Mouse (Mus musculus) hindbrain, embryonic 11.5 days (tissue): ENCODE results near the gene Btbd16. TPM values are rescaled to one million over a fixed set of nuclear protein-coding genes. Genes with fewer than 3 reads are reported as not detected.

Experiments
- ATAC-seq: fragments of 200-750 bp; cut with Nextera tagmentation; 2 replicates; pipeline ENCODE4 v1.8.0; 2017; ENCODE audit warnings: mild to moderate bottlenecking, moderate TSS enrichment, moderate library complexity; ENCODE audit not compliant: low FRiP score
- DNase-seq: peaks from one replicate; pipeline ENCODE4 v3.0.0-alpha.2; 2015; ENCODE audit warnings: low spot score
- H3K27ac ChIP-seq: fragments of 300-500 bp; sonication (generic); 2 replicates; pipeline ENCODE4 v1.5.1; 2014; ENCODE audit warnings: mild to moderate bottlenecking, low read depth, low read length
- H3K27me3 ChIP-seq: fragments of 300-500 bp; sonication (generic); 2 replicates; pipeline ENCODE4 v1.6.1; 2014; ENCODE audit warnings: mild to moderate bottlenecking, low read length, moderate library complexity, mixed read lengths; ENCODE audit not compliant: control insufficient read depth, insufficient read depth
- H3K36me3 ChIP-seq: fragments of 300-500 bp; sonication (generic); 2 replicates; pipeline ENCODE4 v1.6.1; 2014; ENCODE audit warnings: mild to moderate bottlenecking, low read length, moderate library complexity, mixed read lengths; ENCODE audit not compliant: control insufficient read depth, insufficient read depth
- H3K4me1 ChIP-seq: fragments of 300-500 bp; sonication (generic); replicated peaks from 2 replicates; pipeline ENCODE4 v1.6.1; 2014; ENCODE audit warnings: low read length, mixed read lengths; ENCODE audit not compliant: control insufficient read depth, insufficient read depth
- H3K4me2 ChIP-seq: fragments of 300-500 bp; sonication (generic); replicated peaks from 2 replicates; pipeline ENCODE4 v1.6.1; 2014; ENCODE audit warnings: mild to moderate bottlenecking, low read depth, low read length
- H3K4me3 ChIP-seq: fragments of 300-500 bp; sonication (generic); 2 replicates; pipeline ENCODE4 v1.5.1; 2014; ENCODE audit warnings: low read depth, low read length
- H3K9ac ChIP-seq: fragments of 300-500 bp; sonication (generic); 2 replicates; pipeline ENCODE4 v1.6.1; 2014; ENCODE audit warnings: low read depth, low read length
- H3K9me3 ChIP-seq: fragments of 300-500 bp; sonication (generic); 2 replicates; pipeline ENCODE4 v1.6.1; 2016; ENCODE audit warnings: low read length; ENCODE audit not compliant: control insufficient read depth
- WGBS: fragments of 180-500 bp; shearing (Covaris S2); extraction: QIAGEN DNeasy Blood & Tissue Kit; methylation state at CpG from one replicate; pipeline ENCODE4 v1.1.7; 2014; 5-methylcytosine and 5-hydroxymethylcytosine counted together
- polyA plus RNA-seq: library from polyadenylated mRNA; unstranded; fragments of >200 nt; fragmentation: Nextera tagmentation; extraction: Ambion mirVana; gene quantifications from 2 replicates; pipeline ENCODE4 v1.2.1, GENCODE M21; 2014

Btbd16 gene
- polyA plus RNA-seq: 0.08 TPM in 1 of 2 replicates, not detected in the other

DNA sequence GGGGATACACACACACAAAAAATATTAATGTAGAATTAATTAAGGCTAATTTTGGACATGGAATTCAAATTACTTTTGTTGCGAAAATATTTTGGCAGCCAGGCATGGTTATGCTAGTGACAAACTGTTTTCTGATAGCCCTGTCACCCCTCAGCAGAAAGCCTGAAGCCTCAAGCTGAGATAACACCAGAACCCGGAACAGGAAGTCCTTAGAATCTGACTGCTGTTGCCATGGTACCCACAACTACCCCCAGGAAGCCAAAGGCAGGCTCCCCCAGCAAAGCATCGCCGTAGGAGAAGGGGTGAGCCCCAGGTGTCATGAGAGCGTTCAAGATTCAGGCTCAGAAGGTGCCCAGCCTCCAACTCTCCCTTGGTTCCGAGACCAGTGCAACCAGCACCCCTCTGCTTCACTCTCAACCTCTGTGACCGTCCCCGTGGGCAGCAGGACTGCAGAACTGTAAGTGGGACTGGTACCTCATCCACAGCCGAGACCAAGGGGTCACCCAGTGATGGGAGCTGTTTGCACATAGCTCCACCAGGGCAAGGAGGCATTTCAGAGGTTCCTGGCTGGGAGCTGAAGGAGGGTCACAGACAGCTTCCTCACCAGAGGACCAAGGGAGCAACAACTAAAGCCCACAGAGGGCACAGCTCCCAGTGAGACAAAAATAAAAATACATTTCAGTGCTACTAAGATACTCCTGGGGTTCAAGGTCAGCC lies at the start of gene Btbd16:
Gene Btbd16 (plus strand): TSS at position 156 of the 717 bp plus-strand sequence.
- no peaks in the 10 kb centered on the region for H3K4me1 ChIP-seq
- no peak within 1 kb of the TSS for H3K9ac ChIP-seq
- DNase-seq: no peak
- no peaks in the 10 kb centered on the region for H3K9me3 ChIP-seq
- no peaks in the 10 kb centered on the region for H3K27me3 ChIP-seq
- H3K4me2 ChIP-seq: no peak within 1 kb of the TSS
- H3K4me3 ChIP-seq: no peak within 1 kb of the TSS
- H3K27ac ChIP-seq: no peak within 1 kb of the TSS
- no peak for ATAC-seq
- H3K36me3 ChIP-seq: no peaks in the 10 kb centered on the region
- WGBS: 61% methylated on average over 9 of the region's 9 CpGs

DNA sequence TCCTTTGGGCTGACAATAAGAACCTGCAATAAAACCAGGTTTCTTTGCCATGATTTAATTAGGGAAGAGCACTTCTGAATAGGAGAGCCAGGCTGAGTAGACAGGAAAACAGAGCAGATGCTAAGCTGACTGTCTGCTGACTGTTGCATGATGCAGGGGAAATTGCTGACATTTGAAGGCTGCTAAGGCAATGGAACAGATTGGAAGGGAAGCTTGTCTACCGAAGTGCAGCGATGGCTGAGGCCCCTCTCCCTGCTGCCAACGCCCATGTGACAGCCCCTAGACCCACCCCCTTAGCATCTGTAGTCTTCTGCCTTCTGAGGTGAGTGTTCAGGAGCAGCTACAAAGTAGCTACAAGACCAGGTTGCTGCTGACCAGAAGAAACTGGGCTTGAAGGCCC lies 47.7 kb upstream of the Btbd16 start:
- Histone ChIP-seq H3K4me2 (no peak overlapping the region), H3K4me3 (no peak overlapping the region), H3K4me1 (no peaks in the 10 kb centered on the region), H3K27me3 (no peaks in the 10 kb centered on the region), H3K9ac (no peak overlapping the region), H3K9me3 (no peaks in the 10 kb centered on the region), H3K36me3 (0 out of 2 replicates have a peak, but pooled peaks cover 3% of the 10 kb centered on the region), H3K27ac (no peak overlapping the region)
- WGBS: 78% methylated on average over 3 of the region's 3 CpGs
- no peak for ATAC-seq
- no peak for DNase-seq

DNA sequence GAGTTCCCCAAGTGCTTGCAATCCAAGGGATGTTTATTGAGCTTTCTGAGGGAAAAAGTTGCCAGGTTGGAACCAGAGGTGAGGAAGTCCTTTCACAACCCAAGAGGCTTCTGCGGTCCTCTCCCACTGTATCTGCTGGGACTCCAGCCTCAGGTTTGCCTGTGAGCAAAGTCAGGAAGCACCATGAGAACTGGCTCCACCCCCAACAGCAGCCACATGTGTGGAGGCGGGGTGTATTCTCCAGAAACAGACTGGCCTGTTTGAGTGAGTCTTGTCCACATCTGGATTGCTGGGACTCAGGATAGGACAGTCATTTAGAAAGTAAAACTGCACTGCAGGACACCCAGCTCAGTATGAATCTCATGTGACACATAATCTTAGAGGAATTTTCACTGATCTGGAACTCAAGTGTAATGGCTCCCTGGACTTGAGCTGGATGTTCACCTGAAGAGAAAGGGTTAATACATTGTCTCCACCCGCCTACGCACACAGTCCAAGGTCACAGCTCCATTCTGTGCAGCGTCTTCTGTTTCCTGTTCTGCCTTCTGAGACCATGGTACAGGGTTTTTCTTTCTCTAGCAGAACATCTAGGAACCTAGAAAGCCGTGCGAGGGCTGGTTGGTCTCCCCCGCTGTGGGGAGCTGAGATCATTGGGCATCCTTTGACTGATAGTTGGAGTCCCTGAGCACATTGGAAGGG lies 47.0 kb upstream of the Btbd16 start:
- Histone ChIP-seq H3K27ac (no peak overlapping the region), H3K4me2 (no peak overlapping the region)
- WGBS: 71% methylated on average over 8 of the region's 8 CpGs

DNA sequence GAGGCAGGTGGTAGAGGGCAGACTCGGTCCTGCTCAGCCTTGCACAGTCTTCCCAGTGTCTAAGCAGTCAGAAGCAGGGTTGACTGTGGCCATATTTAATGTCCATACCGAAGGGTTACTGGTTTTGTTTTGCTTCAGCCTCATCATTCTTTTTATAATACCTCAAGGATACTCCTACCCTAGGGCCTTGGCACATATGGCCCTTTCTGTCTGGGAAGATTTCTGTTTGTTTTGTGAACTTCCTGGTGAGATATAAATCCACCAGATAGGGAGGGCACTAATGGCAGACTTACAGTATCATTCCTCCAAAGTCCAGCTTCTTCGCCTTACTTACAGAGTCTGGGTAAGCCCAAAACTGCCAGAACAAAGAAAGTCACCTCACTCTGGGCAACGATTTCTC lies 46.3 kb upstream of the Btbd16 start:
- 87% methylated on average over 4 of the region's 4 CpGs for WGBS
- Histone ChIP-seq H3K9me3 (no peaks in the 10 kb centered on the region), H3K4me2 (no peak overlapping the region), H3K36me3 (0 out of 2 replicates have a peak, but pooled peaks cover 3% of the 10 kb centered on the region), H3K9ac (no peak overlapping the region), H3K4me1 (no peaks in the 10 kb centered on the region), H3K27ac (no peak overlapping the region), H3K4me3 (no peak overlapping the region), H3K27me3 (no peaks in the 10 kb centered on the region)
- no peak for DNase-seq
- no peak for ATAC-seq

More for the DNA sequence above, 47.0 kb upstream of the Btbd16 start:
- H3K9ac ChIP-seq: no peak overlapping the region
- no peaks in the 10 kb centered on the region for H3K27me3 ChIP-seq
- no peak for ATAC-seq
- 0 out of 2 replicates have a peak, but pooled peaks cover 3% of the 10 kb centered on the region for H3K36me3 ChIP-seq
- H3K9me3 ChIP-seq: no peaks in the 10 kb centered on the region
- H3K4me3 ChIP-seq: no peak overlapping the region
- no peak for DNase-seq
- no peaks in the 10 kb centered on the region for H3K4me1 ChIP-seq

DNA sequence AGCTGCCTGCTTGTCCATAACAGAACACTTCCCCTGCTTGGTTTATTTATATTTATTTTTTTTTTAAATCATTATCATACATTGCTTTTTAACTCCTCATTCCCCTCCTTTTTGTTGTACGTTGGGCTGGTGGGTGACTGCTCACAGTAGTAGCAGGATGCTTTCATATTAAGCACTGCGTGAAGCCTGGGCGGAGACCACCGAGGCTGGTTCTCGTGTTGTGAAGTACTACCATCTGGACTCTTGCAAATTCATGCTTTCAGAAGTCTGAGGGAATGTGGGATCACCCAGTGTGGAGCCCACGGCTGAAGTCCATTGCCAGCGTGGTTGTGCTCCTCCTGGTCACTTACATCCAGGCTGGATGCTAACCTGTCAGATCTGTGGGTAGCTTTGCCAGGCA lies 42.1 kb upstream of the Btbd16 start:
- H3K9ac ChIP-seq: no peak overlapping the region
- H3K4me1 ChIP-seq: no peaks in the 10 kb centered on the region
- no peaks in the 10 kb centered on the region for H3K27me3 ChIP-seq
- no peak overlapping the region for H3K4me3 ChIP-seq
- 75% methylated on average over 7 of the region's 7 CpGs for WGBS
- no peak for DNase-seq
- no peak overlapping the region for H3K4me2 ChIP-seq
- H3K36me3 ChIP-seq: peaks cover 7% of the 10 kb centered on the region; the same call in 1 of the 2 replicates
- no peaks in the 10 kb centered on the region for H3K9me3 ChIP-seq
- no peak overlapping the region for H3K27ac ChIP-seq
- ATAC-seq: no peak

DNA sequence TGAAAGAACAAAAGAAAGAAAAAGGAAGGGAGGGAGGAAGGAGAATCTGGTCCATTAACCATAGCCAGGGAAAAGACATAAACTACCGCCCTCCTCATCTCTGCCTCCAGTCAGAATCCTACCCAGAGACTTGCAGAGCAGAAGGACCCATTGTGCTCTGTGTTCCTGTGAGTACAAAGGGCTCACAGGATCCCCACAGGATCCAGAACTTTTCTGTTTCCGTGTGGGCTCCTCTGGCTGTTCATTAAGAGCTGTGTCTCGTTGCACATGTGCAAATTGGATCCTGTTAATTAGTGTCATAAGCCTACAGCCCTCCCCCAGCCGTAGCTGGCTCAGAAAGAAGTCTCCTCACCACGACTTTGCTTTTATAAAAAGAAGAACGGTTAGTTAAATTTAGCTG lies 41.0 kb upstream of the Btbd16 start:
- ATAC-seq: no peak

DNA sequence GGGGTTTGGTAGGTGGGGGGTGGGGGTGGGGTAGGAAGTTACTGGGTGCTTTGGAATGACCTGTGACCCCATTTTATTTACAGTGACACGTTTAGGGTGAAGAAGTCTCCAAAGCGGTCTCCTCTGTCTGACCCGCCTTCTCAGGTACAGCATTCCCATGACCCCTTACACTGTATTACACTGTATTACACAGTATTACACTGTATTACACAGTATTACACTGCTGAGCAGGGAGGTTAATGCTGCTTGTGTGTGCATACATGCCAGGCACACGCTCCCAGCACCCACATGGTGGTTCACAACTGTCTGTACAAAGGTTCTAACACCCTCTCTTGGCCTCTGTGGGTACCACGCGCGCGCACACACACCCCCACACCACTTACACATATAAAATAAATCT lies 40.4 kb upstream of the Btbd16 start:
- H3K9me3 ChIP-seq: no peaks in the 10 kb centered on the region
- WGBS: 92% methylated on average over 8 of the region's 8 CpGs
- ATAC-seq: no peak
- DNase-seq: no peak
- H3K27me3 ChIP-seq: no peaks in the 10 kb centered on the region
- H3K4me2 ChIP-seq: no peak overlapping the region
- no peaks in the 10 kb centered on the region for H3K4me1 ChIP-seq
- H3K9ac ChIP-seq: no peak overlapping the region
- H3K27ac ChIP-seq: no peak overlapping the region
- H3K4me3 ChIP-seq: no peak overlapping the region
- peaks cover 7% of the 10 kb centered on the region; the same call in 1 of the 2 replicates for H3K36me3 ChIP-seq

More for the DNA sequence above, 41.0 kb upstream of the Btbd16 start:
- no peak for DNase-seq
- H3K4me2 ChIP-seq: no peak overlapping the region
- H3K36me3 ChIP-seq: peaks cover 7% of the 10 kb centered on the region; the same call in 1 of the 2 replicates
- WGBS: 71% methylated on average over 6 of the region's 6 CpGs
- no peaks in the 10 kb centered on the region for H3K9me3 ChIP-seq
- H3K4me3 ChIP-seq: no peak overlapping the region
- no peaks in the 10 kb centered on the region for H3K27me3 ChIP-seq
- no peaks in the 10 kb centered on the region for H3K4me1 ChIP-seq
- no peak overlapping the region for H3K9ac ChIP-seq
- no peak overlapping the region for H3K27ac ChIP-seq

DNA sequence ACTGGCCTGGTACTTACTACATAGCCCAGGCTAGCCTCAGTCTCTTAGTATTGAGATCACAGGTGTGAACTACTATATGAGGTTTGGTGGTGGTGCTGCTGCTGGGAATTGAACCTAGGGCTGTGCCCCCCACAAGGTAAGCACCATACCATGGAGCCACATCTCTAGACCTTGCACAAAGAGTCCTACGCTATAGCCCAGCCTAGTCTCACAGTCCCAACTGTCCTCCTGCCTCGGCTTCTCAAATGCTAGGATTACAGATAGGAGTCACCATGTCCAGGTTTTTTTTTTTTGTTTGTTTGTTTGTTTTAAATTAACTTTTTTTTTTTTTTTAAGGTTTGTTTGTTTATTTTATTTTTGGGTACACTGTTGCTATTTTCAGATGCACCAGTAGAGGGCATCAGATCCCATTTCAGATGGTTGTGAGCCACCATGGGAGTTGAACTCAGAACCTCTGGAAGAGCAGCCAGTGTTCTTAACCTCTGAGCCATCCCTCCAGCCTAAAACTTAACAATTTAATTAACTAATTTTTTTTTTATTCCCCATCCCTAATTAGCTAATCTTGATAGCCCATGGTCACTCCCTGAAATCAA lies 39.6 kb upstream of the Btbd16 start:
- DNase-seq (peak; percentile 35), ATAC-seq (no peak)

More for the DNA sequence above, 39.6 kb upstream of the Btbd16 start:
- H3K4me3 ChIP-seq: no peak overlapping the region
- no peak overlapping the region for H3K4me2 ChIP-seq
- no peak overlapping the region for H3K27ac ChIP-seq
- H3K36me3 ChIP-seq: peaks cover 4% of the 10 kb centered on the region; the same call in 1 of the 2 replicates
- 90% methylated on average over 2 of the region's 2 CpGs for WGBS
- H3K9me3 ChIP-seq: no peaks in the 10 kb centered on the region
- no peaks in the 10 kb centered on the region for H3K27me3 ChIP-seq
- no peak overlapping the region for H3K9ac ChIP-seq
- no peaks in the 10 kb centered on the region for H3K4me1 ChIP-seq
